Mouse (Mus musculus): ENCODE data around the gene Slc39a8.
A peak's percentile ranks its signal among the peaks of the same experiment; 100 is the strongest.

Slc39a8 gene

DNA sequence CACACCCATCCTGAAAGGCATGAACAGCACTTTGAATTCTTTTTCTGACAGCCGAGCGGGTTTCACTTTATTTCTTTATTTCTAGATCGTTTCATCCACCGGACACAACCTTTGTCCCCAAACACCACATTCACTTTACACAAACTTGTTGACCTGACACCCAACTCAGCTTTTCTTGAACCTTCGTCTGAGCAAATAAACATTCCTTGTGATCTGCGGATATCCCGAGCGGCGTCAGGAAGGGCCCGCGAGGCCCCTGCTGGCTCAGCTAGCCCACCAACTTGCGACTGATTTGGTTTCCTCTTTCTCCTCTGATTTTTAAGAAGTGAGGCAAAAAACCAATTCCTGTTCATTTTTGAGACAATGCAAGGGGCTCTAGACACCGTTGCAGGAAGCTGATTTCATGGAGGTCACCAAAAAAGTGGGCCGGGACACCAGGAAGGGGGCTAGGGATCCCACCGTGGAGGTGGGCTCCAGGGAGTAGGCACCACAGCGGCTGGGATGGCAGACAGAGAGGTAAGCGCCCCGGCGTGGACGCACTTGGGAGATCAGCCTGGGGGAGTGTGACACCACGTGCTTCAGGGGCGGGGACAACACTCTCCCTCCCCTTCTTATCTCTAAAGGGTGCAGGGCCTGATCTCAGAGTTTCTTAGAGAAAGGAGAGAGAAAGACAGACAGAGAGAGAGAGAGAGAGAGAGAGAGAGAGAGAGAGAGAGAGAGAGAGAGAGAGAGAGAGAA lies at the start of gene Slc39a8:
Gene Slc39a8 (plus strand): TSS at position 264 of the 738 bp plus-strand sequence.
- DNase-seq (ENCODE audit: low spot score): peak; percentile 76

GRCm38 (mm10) chr3:135785065-135785464 lies 40.0 kb upstream of the Slc39a8 start:
- no peak for DNase-seq (ENCODE audit: low spot score)

GRCm38 (mm10) chr3:135796117-135796516 lies 29.0 kb upstream of the Slc39a8 start:
- no peak for DNase-seq (ENCODE audit: low spot score)

DNA sequence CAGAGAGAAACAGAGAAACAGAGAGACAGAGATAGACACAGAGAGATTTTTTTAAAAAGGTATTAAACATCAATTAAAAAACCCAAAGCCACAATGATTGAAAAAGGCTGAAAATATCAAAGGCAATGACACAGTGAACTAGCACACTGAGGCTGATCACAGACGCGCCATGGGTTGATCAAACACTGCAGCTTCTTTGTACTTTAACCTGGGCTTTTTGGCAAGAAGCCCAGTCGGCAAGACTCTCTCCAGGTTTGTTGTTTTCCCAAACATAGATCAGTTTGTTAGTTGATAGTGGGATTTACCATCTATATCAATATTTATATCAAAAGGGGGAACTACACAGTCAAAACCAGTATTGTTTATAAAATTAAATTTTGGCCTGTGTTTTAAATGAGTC lies 26.8 kb upstream of the Slc39a8 start:
- no peak for DNase-seq (ENCODE audit: low spot score)

GRCm38 (mm10) chr3:135798665-135799064 lies 26.4 kb upstream of the Slc39a8 start:
- no peak for DNase-seq (ENCODE audit: low spot score)

GRCm38 (mm10) chr3:135814665-135815064 lies 10.4 kb upstream of the Slc39a8 start:
- DNase-seq (ENCODE audit: low spot score): no peak

GRCm38 (mm10) chr3:135815973-135816727 lies 8.9 kb upstream of the Slc39a8 start:
- no peak for DNase-seq (ENCODE audit: low spot score)

- DNase-seq (ENCODE audit: low spot score): no peak
Observed at GRCm38 (mm10) chr3:135817124-135817523, 8.0 kb upstream of the Slc39a8 start.

GRCm38 (mm10) chr3:135824436-135824835 lies 643 bp upstream of the Slc39a8 start:
- DNase-seq (ENCODE audit: low spot score): no peak

DNA sequence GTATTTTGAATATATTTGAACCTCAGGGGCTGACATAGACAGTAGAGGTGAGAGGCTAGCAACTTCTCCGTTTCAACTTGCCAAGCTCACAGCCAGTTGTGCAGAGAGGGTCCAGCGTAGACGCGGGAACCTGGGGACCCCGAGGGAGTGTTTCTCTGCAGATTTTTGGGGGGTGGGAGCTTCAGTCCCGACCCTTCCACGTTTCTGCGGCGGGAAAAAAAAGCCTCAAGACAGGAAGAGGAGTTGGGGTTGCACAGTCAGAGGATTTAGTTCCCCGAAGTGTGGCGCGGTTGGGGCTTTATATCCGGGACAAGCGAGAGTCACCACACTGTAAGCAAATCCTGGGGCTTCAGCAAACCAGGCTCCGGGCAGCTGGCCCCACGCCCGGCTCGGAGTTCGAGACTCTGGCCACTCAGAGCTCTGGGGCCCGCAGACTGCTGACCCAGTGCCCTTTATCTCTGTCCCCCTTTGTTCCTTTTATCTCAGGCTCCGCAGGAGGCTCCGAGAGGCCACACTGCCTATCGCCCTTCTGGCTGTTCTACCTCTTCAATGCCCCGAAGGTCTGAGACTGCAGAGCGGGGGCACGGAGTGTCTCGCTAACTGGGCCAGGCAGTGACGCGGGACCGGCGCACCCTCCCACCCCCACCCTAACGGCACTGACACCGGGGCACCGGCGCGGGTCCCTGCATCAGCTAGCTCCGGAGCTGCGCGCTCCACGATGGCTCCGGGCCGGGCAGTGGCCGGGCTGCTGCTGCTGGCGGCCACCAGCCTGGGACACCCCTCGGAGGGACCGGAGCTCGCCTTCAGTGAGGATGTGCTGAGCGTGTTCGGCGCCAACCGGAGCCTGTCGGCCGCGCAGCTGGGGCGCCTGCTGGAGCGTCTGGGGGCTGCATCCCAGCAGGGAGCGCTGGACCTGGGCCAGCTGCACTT lies 940 bp downstream of the Slc39a8 start:
- DNase-seq (ENCODE audit: low spot score): peak; percentile 56

DNA sequence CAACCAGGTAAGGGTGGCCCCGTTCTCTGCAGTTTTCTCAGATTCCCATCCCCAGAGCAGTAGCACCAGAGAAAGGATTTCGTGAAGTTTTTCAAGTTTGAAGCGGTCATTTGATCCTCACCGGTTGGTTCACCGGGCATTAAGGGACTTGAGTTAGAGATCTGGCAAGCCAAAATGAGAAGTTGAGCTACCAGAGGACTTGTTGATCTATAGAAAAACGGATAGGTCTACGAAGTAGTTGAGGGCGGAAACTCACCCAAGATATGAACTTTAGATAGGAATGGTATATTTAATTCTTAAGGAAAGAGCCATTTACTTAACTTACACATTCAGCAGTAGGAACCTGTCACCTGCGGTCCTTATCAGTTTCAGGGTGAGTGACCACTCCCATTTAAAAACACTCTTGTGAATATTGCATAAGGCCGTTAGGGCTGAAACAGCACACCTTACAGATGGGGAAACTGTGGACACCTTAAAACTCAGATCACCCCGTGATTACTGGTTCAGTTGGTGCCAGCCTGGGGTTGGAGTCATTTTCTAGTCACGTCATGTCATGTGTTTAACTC lies 1.7 kb downstream of the Slc39a8 start:
- no peak for DNase-seq (ENCODE audit: low spot score)

- DNase-seq (ENCODE audit: low spot score): no peak
Observed at GRCm38 (mm10) chr3:135828000-135828399, 2.9 kb downstream of the Slc39a8 start.

DNA sequence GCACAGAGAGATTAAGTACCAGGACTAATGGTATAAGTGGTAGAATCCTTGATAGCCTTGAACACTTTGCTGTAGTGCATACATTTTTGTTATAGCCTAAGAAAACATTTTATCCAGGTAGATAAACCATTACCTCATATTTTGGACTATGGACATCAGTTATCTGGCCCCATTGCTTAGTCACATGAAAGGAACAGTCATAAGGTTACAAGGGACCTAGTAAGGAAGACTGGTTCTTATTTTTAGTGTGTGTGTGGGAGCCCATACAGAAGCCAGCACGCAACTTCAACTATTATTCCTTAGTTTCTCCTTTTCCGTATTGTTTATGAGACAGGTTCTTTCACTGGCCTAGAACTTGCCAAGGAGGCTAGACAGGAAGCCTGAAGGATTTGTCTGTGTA lies 7.4 kb downstream of the Slc39a8 start:
- no peak for DNase-seq (ENCODE audit: low spot score)

- no peak for DNase-seq (ENCODE audit: low spot score)
Observed at GRCm38 (mm10) chr3:135832907-135833306, 7.8 kb downstream of the Slc39a8 start.

GRCm38 (mm10) chr3:135834988-135835387 lies 9.9 kb downstream of the Slc39a8 start:
- DNase-seq (ENCODE audit: low spot score): no peak

DNA sequence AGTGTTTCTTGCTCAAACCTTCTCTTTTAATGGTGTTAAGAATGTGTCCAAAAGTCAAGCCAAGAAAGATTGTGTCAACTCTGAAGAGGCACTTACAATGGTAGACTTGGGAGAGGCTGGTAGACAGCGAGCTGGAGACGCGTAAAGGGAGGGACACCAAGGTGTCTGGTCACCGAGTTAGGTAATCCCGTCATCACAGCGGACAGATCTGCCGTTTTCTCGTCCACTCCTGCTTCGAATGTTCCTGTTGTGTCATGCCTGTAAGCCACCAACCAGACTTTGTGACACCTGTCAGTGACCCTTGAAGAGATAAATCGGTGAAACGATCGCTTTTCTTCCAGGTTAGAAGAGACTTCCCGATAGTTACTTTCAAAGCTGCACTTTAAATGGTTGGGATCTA lies 14.5 kb downstream of the Slc39a8 start:
- no peak for DNase-seq (ENCODE audit: low spot score)

DNA sequence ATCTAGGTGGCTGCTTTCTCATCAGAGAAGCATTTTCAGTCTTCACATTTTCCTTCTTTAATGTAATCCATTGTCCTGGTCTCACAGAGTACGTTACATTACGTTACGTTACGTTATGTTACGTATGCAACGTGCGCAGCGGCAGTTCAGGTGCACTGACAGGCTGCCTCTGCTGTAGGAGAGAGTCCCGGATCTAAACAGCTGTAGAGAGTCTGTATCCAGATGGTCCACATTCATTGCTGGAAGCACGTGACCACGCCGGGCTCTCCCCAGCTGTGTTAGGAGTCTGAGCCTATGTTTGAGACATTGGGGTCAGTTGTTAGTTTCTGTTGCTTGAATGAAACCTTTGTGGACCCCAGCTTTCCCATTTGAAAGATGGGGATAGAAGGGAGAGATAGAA lies 15.1 kb downstream of the Slc39a8 start:
- DNase-seq (ENCODE audit: low spot score): no peak

- DNase-seq (ENCODE audit: low spot score): no peak
Observed at GRCm38 (mm10) chr3:135841716-135842511, 16.8 kb downstream of the Slc39a8 start.

DNA sequence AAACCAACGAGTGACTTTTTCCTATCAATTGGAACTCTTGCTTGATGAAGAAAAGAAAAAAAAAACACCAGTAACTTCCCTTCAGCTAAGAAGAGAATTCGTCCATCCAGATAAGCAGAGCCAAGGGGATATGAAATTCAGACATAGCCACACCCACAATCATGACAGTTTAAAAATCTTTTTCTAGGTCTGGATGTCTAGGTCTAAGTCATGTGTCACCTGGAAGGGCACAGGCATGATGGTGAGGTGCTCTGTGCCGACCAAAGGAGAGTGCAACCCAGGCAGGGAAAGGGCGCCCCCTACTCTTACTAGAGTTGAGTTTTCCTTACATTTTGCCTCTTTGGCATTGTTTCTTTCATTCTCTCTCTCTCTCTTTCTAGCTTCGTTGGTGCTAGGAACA lies 18.1 kb downstream of the Slc39a8 start:
- DNase-seq (ENCODE audit: low spot score): no peak

GRCm38 (mm10) chr3:135843707-135844106 lies 18.6 kb downstream of the Slc39a8 start:
- no peak for DNase-seq (ENCODE audit: low spot score)

DNA sequence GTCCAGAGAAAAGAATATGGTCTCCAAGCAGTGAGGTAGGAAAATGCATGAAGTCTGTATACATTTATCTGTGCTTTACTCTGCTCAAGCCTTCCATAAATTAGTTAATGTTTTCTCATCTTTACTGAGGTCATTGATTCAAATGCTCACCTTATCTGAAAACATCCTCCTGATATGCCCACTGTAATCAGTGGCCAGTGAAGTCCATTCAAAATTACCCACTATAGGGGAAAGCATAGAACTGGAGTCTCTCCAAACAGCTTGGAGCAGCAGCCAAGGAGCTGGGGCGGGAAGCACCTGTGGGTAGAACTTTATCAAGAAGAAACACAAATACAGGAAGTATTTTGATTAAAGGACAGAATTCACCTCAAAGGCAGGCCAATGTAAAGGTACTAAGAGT lies 19.8 kb downstream of the Slc39a8 start:
- no peak for DNase-seq (ENCODE audit: low spot score)
